Mouse (Mus musculus) CH12.LX (cell line): ENCODE results near the gene Aurka. TPM values are rescaled to one million over a fixed set of nuclear protein-coding genes. Genes with fewer than 3 reads are reported as not detected.

ENCODE experiments used
- DNase-seq: peaks from one replicate; pipeline ENCODE4 v3.0.0-alpha.2; 2013; ENCODE audit errors: extremely low read depth
- H3K27ac ChIP-seq: 2 replicates; pipeline ENCODE4 v1.5.1; 2012; ENCODE audit warnings: low read depth, mild to moderate bottlenecking, control low read depth, moderate library complexity; ENCODE audit not compliant: insufficient read depth
- H3K27me3 ChIP-seq: replicated peaks from 2 replicates; pipeline ENCODE3; 2012; ENCODE audit warnings: inconsistent platforms
- H3K36me3 ChIP-seq, 2 experiments: replicated peaks in 1 of 2; 2 replicates each; pipeline versions ENCODE3 to v1.6.1; 2012; ENCODE audit warnings: inconsistent platforms in 1 of 2, low read length in 1 of 2, mild to moderate bottlenecking in 1 of 2, mixed read lengths in 1 of 2, moderate library complexity in 1 of 2; ENCODE audit not compliant: control insufficient read depth in 1 of 2, insufficient read depth in 1 of 2
- H3K4me1 ChIP-seq, 2 experiments: 2 replicates each; pipeline ENCODE4 v1.6.1; 2012; ENCODE audit warnings: inconsistent platforms in 1 of 2, moderate library complexity in 1 of 2; ENCODE audit not compliant: insufficient read depth in 2 of 2, control insufficient read depth in 1 of 2
- H3K4me2 ChIP-seq: 2 replicates; pipeline ENCODE4 v1.6.1; 2012; ENCODE audit warnings: low read depth, mild to moderate bottlenecking, control low read depth; ENCODE audit not compliant: poor library complexity, insufficient read depth, severe bottlenecking
- H3K4me3 ChIP-seq, 3 experiments: fragments of 150-350 bp in 1 of 3; sonication (generic) in 1 of 3; replicated peaks in 1 of 3; 2 replicates each; pipeline versions ENCODE3 to v1.5.1; 2011 to 2012; ENCODE audit warnings: low read depth in 2 of 3, low read length in 2 of 3, mild to moderate bottlenecking in 2 of 3, moderate library complexity in 2 of 3, control low read depth in 1 of 3, improper control_type of control experiment in 1 of 3, inconsistent platforms in 1 of 3, mixed read lengths in 1 of 3; ENCODE audit not compliant: poor library complexity in 1 of 3
- H3K79me2 ChIP-seq: replicated peaks from 2 replicates; pipeline ENCODE4 v1.6.1; 2012; ENCODE audit warnings: mild to moderate bottlenecking, moderate library complexity; ENCODE audit not compliant: control insufficient read depth, poor library complexity, insufficient read depth, severe bottlenecking; ENCODE audit errors: extremely low read depth
- H3K9ac ChIP-seq: 2 replicates; pipeline ENCODE4 v1.6.1; 2012; ENCODE audit warnings: low read depth, mild to moderate bottlenecking, control low read depth, moderate library complexity; ENCODE audit not compliant: insufficient read depth
- H3K9me3 ChIP-seq: replicated peaks from 2 replicates; pipeline ENCODE3; 2012; ENCODE audit warnings: low read length, inconsistent platforms, mixed read lengths
- BHLHE40 ChIP-seq: IDR thresholded peaks from 2 replicates; pipeline ENCODE4 v1.6.1; 2011; ENCODE audit warnings: mild to moderate bottlenecking, low read depth, low read length, improper control_type of control experiment
- CTCF ChIP-seq, 2 experiments: IDR thresholded peaks in 1 of 2; conservative IDR thresholded peaks in 1 of 2; 2 replicates each; pipeline ENCODE4 v1.5.1; 2011 to 2012; ENCODE audit warnings: low read depth in 2 of 2, low read length in 2 of 2, improper control_type of control experiment in 1 of 2, inconsistent platforms in 1 of 2, mild to moderate bottlenecking in 1 of 2, moderate library complexity in 1 of 2
- ETS1 ChIP-seq: conservative IDR thresholded peaks from 2 replicates; pipeline ENCODE4 v1.6.1; 2012; ENCODE audit warnings: low read depth, mild to moderate bottlenecking, inconsistent platforms, low read length, improper control_type of control experiment, moderate library complexity
- MAX ChIP-seq: IDR thresholded peaks from 2 replicates; pipeline ENCODE4 v1.6.1; 2011; ENCODE audit warnings: low read length, improper control_type of control experiment
- MAZ ChIP-seq: IDR thresholded peaks from 2 replicates; pipeline ENCODE4 v1.6.1; 2012; ENCODE audit warnings: low read depth, mild to moderate bottlenecking, inconsistent platforms, low read length, improper control_type of control experiment, moderate library complexity
- RAD21 ChIP-seq: IDR thresholded peaks from 2 replicates; pipeline ENCODE4 v1.6.1; 2011; ENCODE audit warnings: low read depth, mild to moderate bottlenecking, low read length, improper control_type of control experiment, moderate library complexity
- dilution Hi-C: fragments of 300-500 bp; cut with MboI; formaldehyde crosslinking; loops from 2 replicates; pipeline ENCODE4 v1.14.3; 2020; ENCODE audit warnings: low sequenced_read_pairs; ENCODE audit not compliant: extremely low pct_unique_long_range_greater_than_20kb, extremely low pct_ligation_motif_present
- in situ Hi-C: fragments of 300-500 bp; cut with MboI; formaldehyde crosslinking; loops from 3 replicates; pipeline ENCODE4 v1.14.3; 2019; ENCODE audit warnings: low sequenced_read_pairs, low pct_ligation_motif_present, low pct_unique_long_range_greater_than_20kb, mixed read lengths
- polyA plus RNA-seq: library from polyadenylated mRNA; unstranded; fragments of >175 nt; gene quantifications from 2 replicates; pipeline ENCODE4 v1.2.1, GENCODE M21; 2012; ENCODE audit warnings: low read depth; ENCODE audit not compliant: insufficient read length
- total RNA-seq, 2 experiments: library from RNA; depleted of rRNA; stranded (reverse); fragments of 300-350 nt in 1 of 2; fragments of >200 nt in 1 of 2; gene quantifications; 2 replicates each; pipeline ENCODE4 v1.2.3; 2012 to 2014

Gene Aurka
- total and polyA plus RNA-seq, 3 experiments = 84.4 to 128 (median 88.6) TPM

DNA sequence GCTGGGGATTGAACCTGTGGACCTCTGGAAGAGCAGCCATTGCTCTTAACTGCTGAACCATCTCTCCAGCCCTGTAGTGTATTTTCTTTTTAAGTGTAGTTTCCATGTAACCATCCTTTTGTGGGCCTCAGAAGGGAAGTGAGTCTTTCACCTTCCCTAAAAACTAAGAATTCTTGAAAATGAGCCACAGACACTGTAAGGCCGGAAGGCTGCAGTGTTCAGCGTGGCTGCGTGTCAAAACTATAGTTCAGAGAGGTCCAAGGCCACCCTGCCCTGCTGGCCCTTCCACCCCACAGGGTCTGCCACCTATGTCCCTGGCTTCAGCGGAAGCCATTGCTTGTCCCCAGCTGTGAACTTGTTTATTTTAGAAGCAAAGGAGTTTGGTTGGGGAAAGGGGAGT is 35.8 kb upstream of the Aurka start:
- Histone ChIP-seq H3K36me3 (peaks cover 0 to 7% of the 10 kb centered on the region in 2 experiments), H3K4me3 (no peak overlapping the region), H3K9ac (no peak overlapping the region), H3K27me3 (no peaks in the 10 kb centered on the region), H3K4me1 (peaks cover 30 to 68% of the 10 kb centered on the region in 2 experiments), H3K4me2 (no peak overlapping the region), H3K9me3 (no peaks in the 10 kb centered on the region), H3K27ac (no peak overlapping the region), H3K79me2 (no peaks in the 10 kb centered on the region; the same call in 1 of the 2 replicates)
- TF ChIP-seq RAD21 = no peak
- no peak for DNase-seq
- in situ Hi-C loops = no loop called here
- dilution Hi-C loops = no loop called here

DNA sequence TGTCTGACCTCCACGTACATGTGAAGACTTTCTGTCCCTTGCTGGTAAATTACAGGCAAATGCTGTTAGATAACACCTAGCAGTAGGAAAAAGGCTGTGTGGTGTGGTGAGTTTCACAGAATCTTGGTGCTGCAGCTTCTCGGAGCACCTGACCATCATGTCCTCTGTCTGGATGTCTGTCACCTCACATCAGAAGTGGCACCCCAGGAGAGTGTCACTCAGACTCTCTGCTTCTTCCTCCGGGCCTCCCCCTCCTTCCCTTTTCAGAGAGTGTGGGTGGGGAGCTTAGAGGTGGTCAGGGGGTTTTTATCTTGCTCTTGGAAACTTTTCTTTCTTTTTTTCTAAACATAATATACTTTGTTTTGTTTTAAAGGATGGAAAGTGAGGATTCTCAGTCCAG is 34.7 kb upstream of the Aurka start:
- peaks cover 0 to 6% of the 10 kb centered on the region in 2 experiments for H3K36me3 ChIP-seq
- H3K79me2 ChIP-seq = no peaks in the 10 kb centered on the region; the same call in 1 of the 2 replicates
- dilution Hi-C loops = no loop called here

DNA sequence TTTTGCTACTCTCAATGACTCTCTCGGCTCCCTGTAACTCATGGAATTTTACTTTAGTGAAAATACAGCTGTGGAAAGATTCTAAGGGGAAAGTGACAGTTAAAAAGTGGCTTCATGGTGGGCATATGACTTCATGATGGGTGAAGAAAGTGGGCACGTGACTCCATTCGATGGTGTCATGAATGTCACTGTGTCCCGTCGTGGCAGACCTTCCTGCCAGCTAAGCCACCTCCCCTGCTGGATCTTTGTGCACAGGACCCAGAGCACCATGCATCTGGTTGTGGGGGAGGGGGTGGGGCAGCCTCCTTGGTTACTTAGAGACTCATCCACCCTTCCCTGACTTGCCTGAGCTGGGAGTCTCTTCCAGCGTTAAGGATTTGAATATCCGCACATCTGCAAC is 33.9 kb upstream of the Aurka start:
- 0 out of 2 replicates have a peak overlapping the region, but pooled peaks have one; percentile 7 for H3K4me2 ChIP-seq
- TF ChIP-seq BHLHE40 = peak; percentile 59
- no peak for TF ChIP-seq MAX
- H3K27ac ChIP-seq = no peak overlapping the region
- peaks cover 0 to 7% of the 10 kb centered on the region in 2 experiments for H3K36me3 ChIP-seq
- no peaks in the 10 kb centered on the region for H3K27me3 ChIP-seq
- no peak overlapping the region for H3K9ac ChIP-seq
- H3K79me2 ChIP-seq = no peaks in the 10 kb centered on the region; the same call in 1 of the 2 replicates
- in situ Hi-C loops (no loop called here), dilution Hi-C loops (no loop called here)
- H3K4me3 ChIP-seq = no peak overlapping the region
- H3K9me3 ChIP-seq = no peaks in the 10 kb centered on the region
- DNase-seq = no peak
- peaks cover 41 to 73% of the 10 kb centered on the region in 2 experiments for H3K4me1 ChIP-seq

More for the DNA sequence above, 34.7 kb upstream of the Aurka start:
- in situ Hi-C loops = no loop called here
- H3K27me3 ChIP-seq = no peaks in the 10 kb centered on the region
- peak; percentile 33; the same call in 1 of the 2 replicates for TF ChIP-seq ETS1
- TF ChIP-seq MAZ = no peak
- 0 out of 2 replicates have a peak, but pooled peaks have one; percentile 19 for TF ChIP-seq BHLHE40
- no peak for TF ChIP-seq CTCF (conservative IDR thresholded peaks at IDR 0.05 in 1 of 2, IDR thresholded peaks at IDR 0.05 in 1 of 2; ENCODE audit: low read depth in 2 of 2, low read length in 2 of 2)
- peaks cover 34 to 68% of the 10 kb centered on the region in 2 experiments for H3K4me1 ChIP-seq
- H3K9me3 ChIP-seq = no peaks in the 10 kb centered on the region
- no peak overlapping the region for H3K4me3 ChIP-seq
- no peak overlapping the region for H3K27ac ChIP-seq
- no peak for DNase-seq
- H3K9ac ChIP-seq = no peak overlapping the region
- H3K4me2 ChIP-seq = no peak overlapping the region
